Mouse (Mus musculus): ENCODE measurements around the gene Ephb2. TPM values are rescaled to one million over a fixed set of nuclear protein-coding genes. Genes with fewer than 3 reads are reported as not detected.

The Ephb2 gene
- polyA plus RNA-seq, 1 experiment from 2014 or later, result 40.0 TPM

GRCm38 (mm10) chr4:136602568-136602967, 233.2 kb downstream of the Ephb2 start, which contains the start of gene Kdm1a:
Gene Kdm1a, minus strand, starts transcription at chr4:136602723.
- Histone ChIP-seq H3K4me3 (peak within 1 kb of the TSS; percentile 99), H3K36me3 (peaks cover 4% of the 10 kb centered on the region; the same call in 1 of the 2 replicates), H3K9me3 (no peaks in the 10 kb centered on the region), H3K27ac (replicated peaks) (peak within 1 kb of the TSS; percentile 97), H3K4me2 (replicated peaks) (peak within 1 kb of the TSS; percentile 70), H3K9ac (replicated peaks) (peak within 1 kb of the TSS; percentile 100), H3K4me1 (peaks cover 12% of the 10 kb centered on the region), H3K27me3 (no peaks in the 10 kb centered on the region)
- whole genome bisulfite sequencing, result under 1% methylated on average over 39 of the region's 45 CpGs
- ATAC-seq (ENCODE audit: low FRiP score, low read depth), result peak; percentile 90

GRCm38 (mm10) chr4:136602018-136602554, 233.7 kb downstream of the Ephb2 start:
- Histone ChIP-seq H3K27me3 (no peaks in the 10 kb centered on the region), H3K4me2 (replicated peaks) (peak overlapping the region; percentile 70), H3K9me3 (no peaks in the 10 kb centered on the region), H3K4me1 (peaks cover 12% of the 10 kb centered on the region), H3K9ac (replicated peaks) (peak overlapping the region; percentile 100), H3K36me3 (peaks cover 4% of the 10 kb centered on the region; the same call in 1 of the 2 replicates), H3K27ac (replicated peaks) (peak overlapping the region; percentile 97), H3K4me3 (peak overlapping the region; percentile 99)
- peak; percentile 74 for ATAC-seq (ENCODE audit: low FRiP score, low read depth)
- WGBS, result under 1% methylated on average over 64 of the region's 68 CpGs

- ATAC-seq (ENCODE audit: low FRiP score, low read depth), result no peak
- H3K27ac ChIP-seq (replicated peaks), result peak overlapping the region; percentile 97
- no peaks in the 10 kb centered on the region for H3K27me3 ChIP-seq
- H3K4me3 ChIP-seq, result peak overlapping the region; percentile 99
- H3K9ac ChIP-seq (replicated peaks), result peak overlapping the region; percentile 100
- H3K4me2 ChIP-seq (replicated peaks), result peak overlapping the region; percentile 70
- no peaks in the 10 kb centered on the region for H3K9me3 ChIP-seq
- 3% methylated on average over 13 of the region's 13 CpGs for WGBS
- H3K4me1 ChIP-seq, result peaks cover 12% of the 10 kb centered on the region
- peaks cover 4% of the 10 kb centered on the region; the same call in 1 of the 2 replicates for H3K36me3 ChIP-seq
Observed at GRCm38 (mm10) chr4:136601476-136601875, 234.3 kb downstream of the Ephb2 start.

GRCm38 (mm10) chr4:136600536-136600935, 235.3 kb downstream of the Ephb2 start:
- H3K9ac ChIP-seq (replicated peaks), result peak overlapping the region; percentile 100; the same call in 1 of the 2 replicates
- H3K4me3 ChIP-seq, result peak overlapping the region; percentile 99
- H3K4me1 ChIP-seq, result peaks cover 12% of the 10 kb centered on the region
- H3K9me3 ChIP-seq, result no peaks in the 10 kb centered on the region
- H3K4me2 ChIP-seq (replicated peaks), result peak overlapping the region; percentile 70
- no peaks in the 10 kb centered on the region for H3K27me3 ChIP-seq
- no peak overlapping the region for H3K27ac ChIP-seq (replicated peaks)
- WGBS, result 87% methylated on average over 2 of the region's 2 CpGs
- peaks cover 4% of the 10 kb centered on the region; the same call in 1 of the 2 replicates for H3K36me3 ChIP-seq
- ATAC-seq (ENCODE audit: low FRiP score, low read depth), result no peak

- Histone ChIP-seq H3K4me2 (replicated peaks) (peak overlapping the region; percentile 70), H3K27ac (replicated peaks) (no peak overlapping the region), H3K4me3 (0 out of 2 replicates have a peak overlapping the region, but pooled peaks have one; percentile 99), H3K4me1 (peaks cover 12% of the 10 kb centered on the region), H3K9me3 (no peaks in the 10 kb centered on the region), H3K27me3 (no peaks in the 10 kb centered on the region), H3K9ac (replicated peaks) (no peak overlapping the region), H3K36me3 (peaks cover 4% of the 10 kb centered on the region; the same call in 1 of the 2 replicates)
- WGBS, result 99% methylated on average over 3 of the region's 3 CpGs
- no peak for ATAC-seq (ENCODE audit: low FRiP score, low read depth)
Observed at GRCm38 (mm10) chr4:136599869-136600268, 235.9 kb downstream of the Ephb2 start.

- ATAC-seq (ENCODE audit: low FRiP score, low read depth), result no peak
- 95% methylated on average over 7 of the region's 7 CpGs for WGBS
- H3K9ac ChIP-seq (replicated peaks), result no peak overlapping the region
Observed at GRCm38 (mm10) chr4:136598268-136598876, 237.4 kb downstream of the Ephb2 start.

More at GRCm38 (mm10) chr4:136598268-136598876, 237.4 kb downstream of the Ephb2 start:
- no peak overlapping the region for H3K4me2 ChIP-seq (replicated peaks)
- no peaks in the 10 kb centered on the region for H3K9me3 ChIP-seq
- no peaks in the 10 kb centered on the region for H3K27me3 ChIP-seq
- H3K4me1 ChIP-seq, result peaks cover 18% of the 10 kb centered on the region
- peaks cover 4% of the 10 kb centered on the region for H3K36me3 ChIP-seq
- H3K4me3 ChIP-seq, result no peak overlapping the region
- no peak overlapping the region for H3K27ac ChIP-seq (replicated peaks)

Small RNAs within 50 kb of the gene (microRNA-seq; reads per million reads assigned to microRNA genes)
- not detected for gene Gm22180

Other genes starting within 250 kb of the Ephb2 start
- 113 and 128 TPM in 2 replicates for gene Kdm1a, start 233.3 kb downstream of the Ephb2 start, polyA plus RNA-seq (2016; fragmentation: Nextera tagmentation; extraction: Ambion mirVana)
- not detected in 2 replicates for gene Tex46, start 225.6 kb downstream of the Ephb2 start, polyA plus RNA-seq (2016; fragmentation: Nextera tagmentation; extraction: Ambion mirVana)
- gene Lactbl1, start 213.4 kb downstream of the Ephb2 start, polyA plus RNA-seq (2016; fragmentation: Nextera tagmentation; extraction: Ambion mirVana), result 0.05 and 0.12 TPM in 2 replicates
- 30.2 and 38.4 TPM in 2 replicates for gene C1qb, start 50.2 kb upstream of the Ephb2 start, polyA plus RNA-seq (2016; fragmentation: Nextera tagmentation; extraction: Ambion mirVana)
- 17.3 and 23.9 TPM in 2 replicates for gene C1qc, start 57.1 kb upstream of the Ephb2 start, polyA plus RNA-seq (2016; fragmentation: Nextera tagmentation; extraction: Ambion mirVana)
- gene C1qa, start 62.8 kb upstream of the Ephb2 start, polyA plus RNA-seq (2016; fragmentation: Nextera tagmentation; extraction: Ambion mirVana), result 16.3 and 17.0 TPM in 2 replicates
- 10.9 and 11.6 TPM in 2 replicates for gene Epha8, start 120.8 kb upstream of the Ephb2 start, polyA plus RNA-seq (2016; fragmentation: Nextera tagmentation; extraction: Ambion mirVana)
- gene Zbtb40, start 212.8 kb upstream of the Ephb2 start, polyA plus RNA-seq (2016; fragmentation: Nextera tagmentation; extraction: Ambion mirVana), result 5.9 and 7.7 TPM in 2 replicates

Measured in midbrain, embryonic 12.5 days (tissue).